Mouse (Mus musculus): ENCODE measurements at regions not wholly inside any gene's neighbourhood (a gene's known extent, or its start where the extent isn't known, plus 50 kb on each side); places are given as distances from the start of the nearest gene placed in this dataset.

GRCm38 (mm10) chr5:97656167-97656924, 199.5 kb upstream of the Gk2 start:
- no peak for DNase-seq (ENCODE audit: low spot score in 2 of 2)

DNA sequence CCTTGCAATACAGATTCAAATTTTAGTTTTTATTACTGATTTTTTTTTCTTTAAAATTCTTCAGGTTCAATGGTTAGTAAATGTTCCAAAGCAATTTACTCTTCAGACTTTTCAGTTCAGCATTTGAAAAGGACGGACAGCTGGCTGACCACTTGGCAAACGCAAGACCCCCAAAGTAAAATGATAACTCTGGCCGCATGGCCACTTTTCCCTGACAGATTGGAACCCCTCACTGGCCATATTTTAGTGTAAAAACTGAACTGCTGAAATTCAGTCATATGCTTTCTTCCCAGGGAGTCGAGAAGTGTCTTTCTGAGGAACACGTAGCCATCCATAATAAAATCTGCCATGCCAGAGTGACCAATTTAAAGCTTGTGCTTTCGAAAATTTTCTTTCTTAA, 198.4 kb upstream of the Gk2 start:
- no peak for DNase-seq (ENCODE audit: low spot score in 2 of 2)

GRCm38 (mm10) chr5:97654414-97654813, 197.6 kb upstream of the Gk2 start:
- DNase-seq (ENCODE audit: low spot score in 2 of 2) = no peak

GRCm38 (mm10) chr5:97642251-97642650, 185.4 kb upstream of the Gk2 start:
- no peak for DNase-seq (ENCODE audit: low spot score in 2 of 2)

- no peak for DNase-seq (ENCODE audit: low spot score in 2 of 2)
Measured at GRCm38 (mm10) chr5:97641646-97642045, 184.8 kb upstream of the Gk2 start.

DNA sequence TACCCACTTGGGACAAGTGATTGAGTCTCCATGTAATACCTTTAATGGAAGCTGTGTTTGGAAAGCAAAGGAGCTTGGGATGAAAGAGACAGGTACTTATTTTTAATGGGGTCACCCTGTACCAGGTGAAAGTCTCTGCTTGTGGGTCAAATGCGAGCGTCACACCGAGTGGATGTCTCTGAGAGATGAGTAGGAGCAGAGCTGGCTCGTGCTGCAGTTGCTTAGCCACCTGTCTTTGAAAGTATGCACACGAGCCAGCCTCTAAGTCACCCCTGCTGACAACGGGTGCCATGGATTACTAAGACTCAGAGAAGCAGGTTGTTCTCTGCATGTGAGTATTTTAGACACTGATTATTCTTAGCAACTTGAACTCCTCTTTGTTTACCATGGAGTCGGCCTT, 179.5 kb upstream of the Gk2 start:
- no peak for DNase-seq (ENCODE audit: low spot score in 2 of 2)

DNA sequence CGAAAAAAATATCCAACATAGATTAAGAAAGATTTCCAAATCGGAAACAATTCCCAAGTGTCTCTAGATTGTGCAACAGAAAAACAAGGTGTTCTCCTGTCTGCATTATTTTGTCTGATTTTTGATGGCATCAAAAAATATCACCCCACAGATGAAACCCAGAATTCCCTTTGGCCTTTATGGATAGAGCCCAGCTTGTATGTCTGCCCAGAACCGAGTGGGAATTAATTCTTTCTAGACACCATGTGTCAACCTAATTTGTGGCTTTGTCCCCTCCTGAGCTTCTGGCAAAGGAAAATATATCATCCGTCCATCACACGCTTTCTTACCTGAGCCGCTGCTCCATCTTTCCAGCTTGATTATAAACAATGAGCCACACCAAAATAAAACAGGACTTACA, 176.9 kb upstream of the Gk2 start:
- DNase-seq (ENCODE audit: low spot score in 2 of 2) = no peak

GRCm38 (mm10) chr5:97632791-97633190, 176.0 kb upstream of the Gk2 start:
- DNase-seq (ENCODE audit: low spot score in 2 of 2) = no peak

- DNase-seq (ENCODE audit: low spot score in 2 of 2) = no peak
Measured at GRCm38 (mm10) chr5:97625200-97625599, 168.4 kb upstream of the Gk2 start.

- DNase-seq (ENCODE audit: low spot score in 2 of 2) = no peak
Measured at GRCm38 (mm10) chr5:97619890-97620289, 163.1 kb upstream of the Gk2 start.

DNA sequence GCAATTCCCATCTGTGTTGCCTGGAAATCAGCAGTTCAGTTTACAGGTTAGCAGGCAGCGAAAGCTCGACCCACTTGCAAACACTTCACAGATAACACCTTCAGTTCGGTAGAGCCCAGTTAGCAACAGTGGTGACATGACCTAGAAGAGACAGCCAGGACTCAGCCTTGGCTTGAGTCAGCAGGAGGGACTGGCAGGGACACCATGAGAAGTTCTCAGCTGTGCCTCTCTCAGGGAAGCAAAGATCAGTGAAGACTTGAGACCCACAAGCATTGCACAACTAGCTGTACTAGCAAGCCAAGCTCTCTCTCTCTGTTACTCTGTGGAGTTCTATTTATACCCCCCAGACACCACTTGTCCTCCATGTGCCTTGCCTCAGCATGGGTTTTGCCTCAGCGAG, 161.6 kb upstream of the Gk2 start:
- no peak for DNase-seq (ENCODE audit: low spot score in 2 of 2)

DNA sequence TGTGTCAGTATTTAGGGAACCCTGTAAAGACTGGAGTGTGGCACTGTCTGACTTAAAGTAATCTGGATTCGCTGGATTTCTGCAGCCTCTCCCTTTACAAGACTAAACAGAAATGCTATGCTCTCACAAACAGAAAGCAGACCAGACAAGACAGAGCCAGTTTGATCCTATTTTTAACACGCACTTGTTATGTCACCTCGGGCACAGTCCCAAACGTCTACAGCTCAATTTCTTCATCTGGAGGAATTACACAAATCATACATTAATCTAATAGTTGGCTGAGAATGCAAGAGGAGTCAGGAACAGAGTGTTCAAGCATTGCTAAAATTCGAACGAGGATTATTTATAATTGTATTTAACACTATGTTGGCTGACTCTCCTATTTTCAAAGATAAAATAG, 145.4 kb upstream of the Gk2 start:
- no peak for DNase-seq (ENCODE audit: low spot score in 2 of 2)

- no peak for DNase-seq (ENCODE audit: low spot score in 2 of 2)
Measured at GRCm38 (mm10) chr5:97601384-97601783, 144.6 kb upstream of the Gk2 start.

DNA sequence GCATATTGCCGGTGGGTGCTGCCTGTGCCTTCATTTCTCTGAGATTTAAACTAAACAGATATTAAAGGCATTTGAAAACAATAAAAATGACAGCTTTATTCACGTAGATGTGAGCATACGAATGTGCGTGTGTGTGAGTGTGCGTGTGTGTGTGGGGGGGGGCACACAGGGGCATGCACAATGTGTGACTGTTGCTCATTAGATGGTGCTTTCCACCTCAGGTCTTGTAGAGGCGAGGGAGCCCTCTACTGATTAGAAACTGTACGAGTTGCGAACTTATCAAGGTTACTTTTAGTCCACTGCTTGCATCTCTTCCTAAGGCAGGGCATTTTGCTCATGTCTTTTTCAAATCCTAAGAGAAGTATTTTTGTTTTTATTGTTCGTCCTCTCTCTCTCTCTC, 141.9 kb upstream of the Gk2 start:
- DNase-seq (ENCODE audit: low spot score in 2 of 2) = no peak

- DNase-seq (ENCODE audit: low spot score in 2 of 2) = no peak
Measured at GRCm38 (mm10) chr5:97595916-97596315, 139.1 kb upstream of the Gk2 start.

DNA sequence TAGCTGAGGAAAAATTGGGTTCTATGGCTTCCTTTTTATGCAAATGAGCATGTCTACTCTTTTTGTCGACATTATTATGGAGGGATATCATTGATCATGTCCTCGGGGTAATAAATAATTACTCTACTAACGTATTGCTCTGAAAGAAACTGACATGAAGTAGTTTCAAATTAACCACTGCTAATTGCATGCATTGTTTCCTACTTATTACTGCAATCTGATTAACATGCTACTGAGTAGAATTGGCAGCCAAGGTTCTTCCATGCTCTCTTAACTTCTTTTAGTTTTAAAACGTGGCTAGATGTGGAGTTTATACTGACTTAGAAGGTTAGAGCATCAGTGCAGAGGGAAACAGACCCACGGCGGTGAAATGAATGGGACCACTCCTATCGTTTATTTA, 137.3 kb upstream of the Gk2 start:
- no peak for DNase-seq (ENCODE audit: low spot score in 2 of 2)

DNA sequence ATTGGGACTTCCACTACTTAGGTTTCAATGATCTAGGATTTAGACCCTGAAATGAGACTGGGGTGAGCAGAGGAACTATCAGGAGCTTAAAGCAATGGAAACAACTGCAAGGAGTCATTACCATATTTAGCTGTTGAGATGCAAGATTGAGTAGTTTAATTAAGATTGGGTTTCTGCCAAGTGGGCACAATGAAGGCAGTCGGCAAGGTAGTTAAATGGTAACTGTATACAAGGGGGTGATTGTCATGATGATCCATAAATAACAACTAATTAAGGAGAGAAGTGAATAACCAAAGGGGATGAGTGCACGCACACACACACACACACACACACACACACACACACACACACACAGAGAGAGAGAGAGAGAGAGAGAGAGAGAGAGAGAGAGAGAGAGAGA, 125.7 kb upstream of the Gk2 start:
- DNase-seq (ENCODE audit: low spot score in 2 of 2) = no peak

GRCm38 (mm10) chr5:97565486-97565885, 108.7 kb upstream of the Gk2 start:
- DNase-seq (ENCODE audit: low spot score in 2 of 2) = no peak

DNA sequence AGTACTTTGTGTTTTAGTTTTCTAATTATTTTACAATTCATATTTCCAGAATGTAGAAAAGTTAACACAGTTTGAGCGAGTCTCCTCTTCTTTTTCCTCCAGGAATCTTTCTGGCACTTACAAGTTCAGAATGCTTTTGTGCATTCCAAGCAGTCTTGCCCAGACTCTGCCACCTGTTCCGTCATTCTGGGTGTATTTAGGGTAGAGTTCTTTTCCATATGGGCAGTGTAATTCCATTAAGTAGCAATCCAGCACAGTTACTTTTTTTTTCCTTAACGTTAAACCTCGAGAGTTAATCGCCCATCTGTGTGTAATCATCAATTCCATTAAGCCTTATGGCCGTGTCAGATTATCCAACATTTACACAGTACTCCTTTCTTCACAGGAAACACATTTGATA, 106.9 kb upstream of the Gk2 start:
- DNase-seq (ENCODE audit: low spot score in 2 of 2) = no peak

- DNase-seq (ENCODE audit: low spot score in 2 of 2) = no peak
Measured at GRCm38 (mm10) chr5:97554274-97554673, 97.5 kb upstream of the Gk2 start.

DNA sequence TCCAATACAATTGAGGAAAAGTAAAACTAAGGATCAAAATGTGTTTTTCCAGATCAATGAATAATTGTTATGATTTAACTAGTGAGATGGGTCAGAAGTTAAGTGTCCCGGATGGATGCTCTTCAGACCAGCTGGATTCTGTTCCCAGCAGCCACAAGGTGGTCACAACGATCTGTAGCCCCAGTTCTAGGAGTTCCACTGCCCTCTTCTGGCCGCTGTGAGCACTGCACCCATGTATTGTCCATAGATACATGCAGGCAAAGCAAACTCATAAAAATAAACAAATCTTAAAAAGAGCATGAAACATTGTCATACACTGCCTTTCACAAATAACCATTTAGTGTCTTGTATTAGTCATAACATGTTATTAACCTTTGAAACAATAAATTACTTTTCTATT, 96.3 kb upstream of the Gk2 start:
- DNase-seq (ENCODE audit: low spot score in 2 of 2) = no peak

GRCm38 (mm10) chr5:97537492-97538257, 80.9 kb upstream of the Gk2 start:
- no peak for DNase-seq (ENCODE audit: low spot score in 2 of 2)

DNA sequence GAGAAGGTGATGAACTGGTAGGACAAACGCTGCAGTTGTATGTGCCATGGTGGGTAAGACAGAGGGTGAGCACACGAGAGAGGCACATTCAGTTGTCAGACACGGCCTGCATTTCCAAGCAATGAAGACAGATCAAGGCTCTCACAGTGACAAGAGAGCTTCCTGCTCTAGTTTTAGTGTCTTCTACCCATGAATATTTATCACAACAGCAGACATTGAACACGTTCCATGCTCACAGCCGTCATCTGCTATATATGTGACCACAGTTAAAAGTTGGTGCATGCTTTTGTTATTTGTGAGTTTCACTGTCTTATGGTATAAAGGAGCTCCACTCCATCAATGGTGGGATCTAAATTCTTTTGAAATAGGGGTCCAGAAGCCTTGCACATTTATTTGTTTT, 76.9 kb upstream of the Gk2 start:
- DNase-seq (ENCODE audit: low spot score in 2 of 2) = no peak

Data from urinary bladder, postnatal 4 days (tissue).